Mouse (Mus musculus) liver, embryonic 14.5 days (tissue): Measurements from ENCODE around the gene Ccdc162. TPM values are rescaled to one million over a fixed set of nuclear protein-coding genes. Genes with fewer than 3 reads are reported as not detected.

Experiments used
- ATAC-seq: fragments of 200-750 bp; cut with Nextera tagmentation; 2 replicates; pipeline ENCODE4 v1.8.0; 2017; ENCODE audit warnings: moderate number of reproducible peaks, mild to moderate bottlenecking, moderate library complexity; ENCODE audit not compliant: insufficient read depth
- DNase-seq, 3 experiments: peaks; one replicate each; pipeline ENCODE4 v3.0.0-alpha.2; 2012 to 2013; ENCODE audit warnings: low read depth in 3 of 3, low spot score in 3 of 3
- H3K27ac ChIP-seq: fragments of 300-500 bp; sonication (generic); 2 replicates; pipeline ENCODE4 v1.5.1; 2014; ENCODE audit warnings: moderate library complexity, mild to moderate bottlenecking, control low read depth, inconsistent platforms
- H3K27me3 ChIP-seq: fragments of 300-500 bp; sonication (generic); 2 replicates; pipeline ENCODE4 v1.6.1; 2014; ENCODE audit warnings: mild to moderate bottlenecking, low read length, moderate library complexity; ENCODE audit not compliant: control insufficient read depth, insufficient read depth
- H3K36me3 ChIP-seq: fragments of 300-500 bp; sonication (generic); replicated peaks from 2 replicates; pipeline ENCODE4 v1.6.1; 2014; ENCODE audit warnings: low read depth; ENCODE audit not compliant: control insufficient read depth, insufficient read depth
- H3K4me1 ChIP-seq, 2 experiments: fragments of 200-500 bp in 1 of 2; fragments of 300-500 bp in 1 of 2; sonication (generic) in 1 of 2; replicated peaks; 2 replicates each; pipeline ENCODE4 v1.6.1; 2012 to 2014; ENCODE audit warnings: antibody characterized with exemption in 1 of 2, inconsistent platforms in 1 of 2, low read length in 1 of 2; ENCODE audit not compliant: control insufficient read depth in 2 of 2, insufficient read depth in 2 of 2
- H3K4me2 ChIP-seq: fragments of 300-500 bp; sonication (generic); 2 replicates; pipeline ENCODE4 v1.6.1; 2014; ENCODE audit warnings: low read depth, mild to moderate bottlenecking, control low read depth, moderate library complexity
- H3K4me3 ChIP-seq, 2 experiments: fragments of 200-500 bp in 1 of 2; fragments of 300-500 bp in 1 of 2; sonication (generic) in 1 of 2; 2 replicates each; pipeline ENCODE4 v1.5.1; 2012 to 2014; ENCODE audit warnings: low read depth in 2 of 2, low read length in 2 of 2, mild to moderate bottlenecking in 2 of 2, control low read depth in 1 of 2, inconsistent platforms in 1 of 2, moderate library complexity in 1 of 2; ENCODE audit not compliant: insufficient read depth in 1 of 2
- H3K9ac ChIP-seq: fragments of 300-500 bp; sonication (generic); replicated peaks from 2 replicates; pipeline ENCODE4 v1.6.1; 2014; ENCODE audit warnings: mild to moderate bottlenecking, control low read depth, moderate library complexity
- H3K9me3 ChIP-seq: fragments of 300-500 bp; sonication (generic); 2 replicates; pipeline ENCODE4 v1.6.1; 2016; ENCODE audit warnings: low read length, mixed read lengths; ENCODE audit not compliant: control insufficient read depth
- CTCF ChIP-seq: IDR thresholded peaks from 2 replicates; pipeline ENCODE4 v1.5.1; 2016; ENCODE audit warnings: antibody characterized with exemption, low read depth, control low read depth
- EP300 ChIP-seq: IDR thresholded peaks from 2 replicates; pipeline ENCODE4 v1.6.1; 2016; ENCODE audit warnings: antibody characterized with exemption, low read depth
- WGBS: fragments of 180-500 bp; shearing (Covaris S2); extraction: QIAGEN DNeasy Blood & Tissue Kit; methylation state at CpG from one replicate; pipeline ENCODE4 v1.1.7; 2014; ENCODE audit not compliant: insufficient replicate concordance; 5-methylcytosine and 5-hydroxymethylcytosine counted together
- polyA plus RNA-seq, 2 experiments: library from polyadenylated mRNA; depleted of rRNA in 1 of 2; stranded (reverse) in 1 of 2; unstranded in 1 of 2; fragments of >200 nt; fragmentation: Nextera tagmentation in 1 of 2; extraction: Ambion mirVana in 1 of 2; gene quantifications; 2 replicates each; pipeline versions ENCODE4 v1.2.1 to v1.2.3; 2012 to 2014

Ccdc162 gene
- polyA plus RNA-seq, 2 experiments: 0.07 to 0.10 TPM

DNA sequence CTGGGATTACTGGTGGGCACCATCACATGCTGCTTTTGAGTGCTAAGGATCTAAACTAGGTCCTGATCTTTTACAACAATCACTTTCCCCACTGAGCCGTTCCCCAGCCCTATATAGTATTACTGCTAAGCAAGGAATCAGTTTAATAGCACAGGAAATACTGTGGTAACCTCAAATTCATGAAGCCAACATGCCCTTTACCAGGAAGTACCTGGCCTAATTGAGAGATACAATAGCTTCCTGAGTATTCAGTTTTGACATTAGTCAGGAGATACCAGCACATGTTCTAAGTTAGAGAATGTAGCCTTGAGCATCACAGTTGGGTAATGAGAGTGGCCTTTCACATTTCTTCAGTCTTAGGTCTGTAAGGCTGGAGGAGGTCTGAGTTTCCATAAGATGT lies 179.7 kb downstream of the Ccdc162 start:
- no peaks in the 10 kb centered on the region for H3K4me1 ChIP-seq
- no peak for DNase-seq
- WGBS: 67% methylated on average over 1 of the region's 1 CpGs
- H3K4me2 ChIP-seq: no peak overlapping the region
- ATAC-seq: no peak
- H3K9ac ChIP-seq: no peak overlapping the region
- no peak for TF ChIP-seq EP300
- TF ChIP-seq CTCF: no peak
- peaks cover 3% of the 10 kb centered on the region; the same call in 1 of the 2 replicates for H3K36me3 ChIP-seq
- no peak overlapping the region for H3K4me3 ChIP-seq
- H3K27me3 ChIP-seq: no peaks in the 10 kb centered on the region
- H3K27ac ChIP-seq: no peak overlapping the region
- H3K9me3 ChIP-seq: no peaks in the 10 kb centered on the region

DNA sequence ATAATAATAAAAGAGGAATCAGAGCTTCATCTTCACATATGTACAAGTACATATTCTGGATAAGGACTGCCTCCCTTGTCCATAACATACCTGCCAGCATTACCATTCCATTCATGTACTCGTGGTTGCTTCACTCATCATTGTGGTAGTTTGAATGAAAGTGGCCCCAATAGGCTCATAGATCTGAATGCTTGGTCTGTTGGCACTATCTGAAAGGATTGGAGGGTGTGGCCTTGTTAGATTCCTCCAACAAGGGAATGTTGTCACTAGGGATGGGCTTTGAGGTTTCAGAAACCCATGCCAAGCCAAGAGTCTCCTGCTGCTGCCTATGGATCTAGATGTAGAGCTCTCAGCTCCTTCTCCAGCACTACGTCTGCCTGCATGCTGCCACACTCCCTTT lies 180.4 kb downstream of the Ccdc162 start:
- H3K27me3 ChIP-seq: no peaks in the 10 kb centered on the region
- ATAC-seq: no peak
- H3K9me3 ChIP-seq: no peaks in the 10 kb centered on the region
- H3K9ac ChIP-seq: no peak overlapping the region
- TF ChIP-seq EP300 (no peak), CTCF (no peak)
- no peaks in the 10 kb centered on the region for H3K4me1 ChIP-seq
- peaks cover 3% of the 10 kb centered on the region; the same call in 1 of the 2 replicates for H3K36me3 ChIP-seq
- H3K4me2 ChIP-seq: no peak overlapping the region
- no peak overlapping the region for H3K27ac ChIP-seq
- WGBS: 68% methylated on average over 2 of the region's 2 CpGs
- H3K4me3 ChIP-seq: no peak overlapping the region
- DNase-seq: no peak

DNA sequence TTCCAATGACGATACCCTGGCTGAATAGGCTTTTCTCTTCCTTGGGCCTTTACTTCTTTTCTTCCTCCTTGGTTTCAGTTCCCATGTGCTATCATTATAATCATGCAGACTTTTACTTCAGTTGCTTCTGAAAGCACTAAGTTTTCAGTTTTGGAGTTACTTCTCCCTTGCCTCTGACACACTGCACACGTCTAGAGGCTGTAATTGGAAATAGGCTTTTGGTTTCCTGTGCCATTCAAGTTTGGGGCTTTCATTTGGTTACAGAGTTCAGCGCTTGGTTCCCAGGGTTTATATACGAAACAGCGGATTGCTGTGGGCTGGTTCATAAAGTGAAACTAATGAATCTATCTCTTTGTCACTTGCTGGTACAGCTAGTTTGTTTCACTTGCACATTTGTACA lies 186.5 kb downstream of the Ccdc162 start:
- ATAC-seq (no peak), DNase-seq (no peak)
- Histone ChIP-seq H3K27me3 (no peaks in the 10 kb centered on the region), H3K9me3 (no peaks in the 10 kb centered on the region), H3K4me3 (no peak overlapping the region), H3K4me1 (no peaks in the 10 kb centered on the region), H3K27ac (no peak overlapping the region), H3K9ac (no peak overlapping the region), H3K36me3 (peaks cover 17% of the 10 kb centered on the region), H3K4me2 (no peak overlapping the region)
- 80% methylated on average over 5 of the region's 5 CpGs for WGBS
- TF ChIP-seq EP300: no peak

DNA sequence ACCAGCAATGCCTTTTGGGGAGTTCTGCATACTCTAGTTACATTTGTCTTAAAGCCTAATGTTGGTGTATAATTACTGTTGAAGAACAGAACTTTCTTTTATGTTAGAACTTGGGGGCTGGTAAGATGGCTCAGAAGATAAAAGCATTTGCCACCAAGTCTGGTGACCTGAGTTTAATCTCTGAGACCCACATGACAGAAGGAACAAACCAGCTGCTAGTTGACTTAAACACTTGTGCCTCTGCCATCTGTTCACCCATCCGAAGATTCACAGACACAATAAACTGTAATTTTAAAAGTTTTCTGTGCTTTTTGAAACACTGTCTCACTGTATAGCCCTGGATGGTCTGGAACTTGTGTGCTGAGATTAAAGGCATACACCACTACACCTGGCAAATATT lies 190.7 kb downstream of the Ccdc162 start:
- no peak overlapping the region for H3K4me2 ChIP-seq
- no peak for ATAC-seq
- H3K27me3 ChIP-seq: no peaks in the 10 kb centered on the region
- TF ChIP-seq CTCF (no peak), EP300 (no peak)
- H3K27ac ChIP-seq: no peak overlapping the region
- no peak overlapping the region for H3K4me3 ChIP-seq
- WGBS: 51% methylated on average over 1 of the region's 1 CpGs
- peaks cover 8 to 12% of the 10 kb centered on the region in 2 experiments for H3K4me1 ChIP-seq
- H3K36me3 ChIP-seq: peaks cover 22% of the 10 kb centered on the region
- H3K9me3 ChIP-seq: no peaks in the 10 kb centered on the region
- DNase-seq: no peak
- H3K9ac ChIP-seq: no peak overlapping the region

DNA sequence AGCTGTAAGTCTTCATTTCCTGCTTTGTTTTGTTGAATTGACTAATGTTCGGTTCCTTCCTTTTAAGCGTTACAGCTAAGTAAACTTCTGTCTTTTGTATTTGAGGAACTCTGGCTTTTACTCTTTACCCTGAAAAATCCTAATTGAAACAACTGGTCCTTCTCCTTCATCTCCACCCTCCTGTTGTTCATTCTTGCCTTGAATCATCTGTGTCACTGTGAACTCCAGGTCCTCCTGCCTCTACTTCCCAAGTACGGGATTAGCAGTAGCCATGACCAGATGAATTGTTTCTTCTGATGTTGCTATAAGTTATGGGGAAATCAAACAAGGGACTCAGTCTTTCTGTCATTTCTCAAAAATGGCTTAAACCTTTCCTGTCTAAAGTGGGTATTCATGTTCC lies 193.0 kb downstream of the Ccdc162 start:
- ATAC-seq (no peak), DNase-seq (no peak)
- 66% methylated on average over 3 of the region's 3 CpGs for WGBS
- Histone ChIP-seq H3K4me1 (peaks cover 10 to 13% of the 10 kb centered on the region in 2 experiments), H3K9ac (no peak overlapping the region; the same call in 1 of the 2 replicates), H3K4me2 (no peak overlapping the region), H3K27me3 (no peaks in the 10 kb centered on the region), H3K36me3 (peaks cover 12% of the 10 kb centered on the region), H3K9me3 (no peaks in the 10 kb centered on the region), H3K4me3 (no peak overlapping the region), H3K27ac (no peak overlapping the region)
- TF ChIP-seq CTCF: no peak
- no peak for TF ChIP-seq EP300
